Mouse (Mus musculus) left cerebral cortex, postnatal 10 days (tissue): ENCODE results near the gene Cops2. TPM values are rescaled to one million over a fixed set of nuclear protein-coding genes. Genes with fewer than 3 reads are reported as not detected.
A peak's percentile ranks its signal among the peaks of the same experiment; 100 is the strongest.

Experiments used
- DNase-seq, 2 experiments: peaks; one replicate each; pipeline ENCODE4 v3.0.0; 2021 to 2022; ENCODE audit warnings: low spot score in 2 of 2, mixed read lengths in 1 of 2; ENCODE audit errors: extremely low spot score in 1 of 2
- intact Hi-C: fragments of 180-260 bp; cut with DNase I; formaldehyde crosslinking; loops from one replicate; pipeline ENCODE4 v1.15.1; 2025
- total RNA-seq, 2 experiments: library from RNA; stranded (reverse); gene quantifications; 2 replicates each; pipeline ENCODE4 v1.2.3; 2021

Gene Cops2
- total RNA-seq = 100 to 1,000 TPM; 102 to 114 TPM

DNA sequence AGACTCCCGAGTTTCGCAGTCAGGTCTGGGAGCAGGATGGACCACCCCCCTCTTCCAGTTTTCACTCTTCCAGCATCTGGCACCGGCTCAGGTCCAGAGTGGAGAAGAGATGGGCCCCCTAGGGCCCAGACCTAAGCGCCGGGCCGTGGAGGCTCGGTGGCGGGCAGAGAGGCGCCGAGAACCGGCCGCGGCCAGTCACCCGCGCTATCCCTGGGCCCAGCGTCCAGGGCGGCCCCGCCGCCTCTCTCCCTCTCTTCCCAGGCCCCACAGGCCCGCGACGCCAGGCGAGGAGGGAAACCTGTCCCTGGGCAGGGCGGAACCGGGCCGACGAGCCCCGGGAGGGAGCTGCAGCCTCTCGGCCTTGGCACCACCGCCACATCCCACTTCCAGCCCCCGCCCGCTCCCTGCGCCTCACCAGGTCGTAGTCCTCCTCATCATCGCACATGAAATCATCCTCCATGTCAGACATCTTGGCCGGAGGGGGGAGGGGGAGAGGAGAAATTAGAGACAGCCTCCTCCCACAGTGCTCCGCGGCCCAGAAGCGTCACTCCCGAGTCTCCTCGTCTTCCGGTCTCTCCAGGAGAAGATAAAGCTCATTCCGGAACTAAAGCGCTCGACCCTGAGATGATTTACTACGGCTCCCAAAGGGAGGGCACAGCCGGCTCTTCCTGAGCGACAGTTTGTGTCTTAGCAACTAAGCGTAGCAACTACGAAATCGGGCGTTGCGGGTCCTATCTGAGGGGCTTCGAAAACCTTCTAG lies at the start of gene Cops2, which contains the start of gene Galk2:
Gene Cops2 (minus strand): TSS at position 619 of the 760 bp plus-strand sequence.
Gene Galk2 (plus strand): TSS at position 589 of the 760 bp plus-strand sequence.
- intact Hi-C loops = no loop called here
- peak; percentile 95 to 96 for DNase-seq

DNA sequence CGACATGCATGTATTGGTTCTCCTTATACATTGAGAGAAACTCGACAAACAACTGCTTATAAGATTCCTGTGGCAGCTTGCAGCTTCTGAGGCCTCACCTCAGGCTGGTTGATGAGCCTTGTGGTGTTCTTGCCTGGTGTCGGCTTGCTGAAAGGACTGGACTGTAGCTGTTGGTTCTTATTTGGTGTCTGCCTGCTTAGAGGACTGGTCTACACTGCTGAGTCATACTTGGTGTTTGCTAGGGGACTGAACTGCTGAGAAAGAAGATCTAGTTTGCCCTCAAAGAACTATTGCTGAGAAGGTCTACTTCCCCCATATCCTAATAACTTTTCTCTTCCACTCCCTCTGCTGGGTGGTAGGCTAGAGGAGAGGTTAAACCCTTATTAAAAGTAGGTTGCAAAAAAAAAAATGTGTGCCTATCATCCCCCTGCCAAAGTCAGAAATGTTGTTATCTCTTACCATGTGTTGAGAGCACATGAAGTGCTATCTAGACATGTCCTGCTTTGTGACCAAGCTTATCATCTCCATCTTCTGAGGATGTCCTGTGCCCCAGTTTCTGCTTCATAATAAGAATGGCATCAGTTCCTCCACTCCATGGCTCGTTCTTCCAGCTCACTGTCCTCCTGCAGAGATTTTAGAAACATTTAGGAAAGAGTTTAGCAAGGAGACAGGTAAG lies 48.8 kb upstream of the Cops2 start:
- intact Hi-C loops = loop anchor here (10.0 kb wide), 1 partner anchor 347 kb away; no protein-coding TSS in a partner anchor
- no peak for DNase-seq

DNA sequence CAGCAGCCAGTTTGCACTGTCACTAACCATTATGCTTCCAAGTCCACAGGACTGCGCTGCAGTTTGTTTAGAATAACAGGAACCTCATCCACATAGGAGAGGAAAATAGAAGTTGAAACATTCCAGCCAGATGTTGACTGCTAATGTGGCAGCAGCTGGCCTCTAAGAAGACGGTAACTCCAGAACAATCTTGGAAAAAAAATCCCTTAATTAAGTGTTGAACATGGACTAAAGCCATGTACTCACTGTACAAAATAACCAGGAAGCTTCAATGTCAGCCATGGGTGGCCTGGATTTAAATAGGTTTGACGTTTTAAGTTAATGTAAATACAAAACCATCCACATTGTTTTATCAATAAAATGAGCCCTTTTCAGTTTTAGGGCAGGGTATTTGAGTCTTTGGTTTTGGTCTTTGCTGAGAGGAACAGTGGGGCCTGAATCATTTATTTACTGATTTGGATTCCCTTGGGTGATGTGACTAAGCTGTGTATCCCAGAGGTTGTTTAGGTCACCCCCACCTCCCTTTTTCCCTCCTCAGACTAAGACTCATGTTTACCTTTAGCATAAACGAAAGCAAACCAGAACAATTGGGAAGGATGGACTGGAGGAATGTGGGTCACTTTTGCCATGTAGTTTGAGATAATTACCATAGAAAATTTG lies 47.6 kb upstream of the Cops2 start:
- intact Hi-C loops = loop anchor here (10.0 kb wide), 1 partner anchor 348 kb away; no protein-coding TSS in a partner anchor
- no peak for DNase-seq

DNA sequence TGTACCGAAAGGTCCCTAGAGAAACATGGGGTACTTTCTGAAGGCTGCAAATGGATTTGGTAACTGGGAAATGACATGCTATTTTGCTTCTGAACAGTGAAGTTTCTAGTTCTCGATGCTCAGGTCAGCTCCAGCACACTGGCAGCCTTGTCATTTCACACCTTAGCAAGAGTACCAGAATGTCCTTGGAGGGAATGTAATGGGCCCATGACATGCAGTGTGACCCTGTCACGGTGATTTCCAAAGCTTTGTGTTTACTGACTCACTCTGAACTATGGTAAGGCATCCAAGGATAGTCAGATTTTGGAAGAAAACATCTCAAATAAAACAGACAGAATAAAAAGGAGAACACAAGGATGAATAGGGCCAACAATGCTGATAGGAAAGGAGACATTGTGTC lies 42.5 kb upstream of the Cops2 start:
- intact Hi-C loops = loop anchor here (10.0 kb wide), 1 partner anchor 353 kb away; no protein-coding TSS in a partner anchor

DNA sequence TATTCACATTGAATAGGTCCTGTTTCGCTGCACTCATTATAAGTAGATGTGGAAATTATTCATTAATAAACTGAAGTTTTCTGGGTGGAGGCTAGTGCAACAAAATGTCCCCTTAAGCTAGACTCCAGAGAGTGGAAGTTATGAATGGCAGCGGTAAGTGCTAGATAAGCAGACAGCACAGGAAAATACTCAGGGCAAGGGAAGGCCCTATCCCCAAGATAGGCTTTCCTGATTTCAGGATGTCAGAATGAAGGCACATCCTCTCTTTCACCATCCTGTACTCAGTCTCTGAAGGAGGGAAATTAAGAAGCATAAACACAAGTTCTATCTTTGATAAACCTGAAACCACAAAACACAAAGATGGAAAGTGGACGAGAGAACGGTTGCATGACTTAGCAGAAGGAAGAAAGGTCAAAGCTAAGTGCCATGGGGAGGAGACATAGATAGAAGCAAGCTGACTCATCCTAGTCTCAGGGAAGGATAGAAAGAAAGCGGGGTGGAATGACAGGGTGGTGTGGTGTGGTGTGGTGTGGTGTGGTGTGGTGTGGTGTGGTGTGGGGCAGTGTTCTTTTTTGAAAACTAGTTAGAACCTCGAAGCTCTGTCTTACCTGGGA lies 42.0 kb upstream of the Cops2 start:
- intact Hi-C loops = loop anchor here (10.0 kb wide), 1 partner anchor 354 kb away; no protein-coding TSS in a partner anchor
- no peak for DNase-seq

More for the DNA sequence above, 42.5 kb upstream of the Cops2 start:
- no peak for DNase-seq

DNA sequence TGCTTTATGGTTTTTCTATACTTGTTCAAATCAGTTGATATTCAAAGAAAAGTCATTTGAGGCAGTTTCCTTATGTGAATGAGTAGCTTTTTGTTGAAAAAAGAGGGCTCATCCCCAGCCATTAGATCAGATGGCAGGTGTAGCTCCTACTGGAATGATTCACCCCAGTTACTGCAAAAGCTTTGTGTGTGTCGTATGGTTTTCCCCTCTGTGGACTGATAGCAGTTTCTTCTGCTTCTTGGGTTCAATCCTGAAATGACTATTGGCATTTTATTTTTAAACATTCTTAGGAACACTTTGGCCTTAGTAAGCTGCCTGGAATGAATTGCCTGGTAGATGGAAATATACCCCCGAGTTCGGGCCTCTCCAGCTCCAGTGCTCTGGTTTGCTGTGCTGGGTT lies 37.4 kb upstream of the Cops2 start:
- DNase-seq = no peak
- intact Hi-C loops = no loop called here

DNA sequence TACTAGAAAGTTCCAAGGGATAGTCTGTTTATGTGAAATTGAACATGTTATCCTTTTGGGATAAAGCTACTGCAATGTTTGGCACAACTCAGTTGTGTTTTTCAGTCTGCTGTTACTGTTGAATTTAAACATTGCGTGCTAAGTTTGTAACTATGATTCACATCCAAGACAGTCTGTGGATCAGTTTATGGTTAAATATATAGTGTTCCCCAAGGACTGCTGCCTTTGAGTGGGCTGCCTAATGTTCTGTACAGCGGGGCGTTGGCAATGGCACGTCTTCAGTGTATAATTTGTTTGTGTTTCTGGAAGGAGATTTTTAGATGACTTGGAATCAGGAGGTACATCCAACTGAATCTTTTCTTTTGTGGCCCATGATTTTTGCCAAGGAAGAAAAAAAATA lies 36.2 kb upstream of the Cops2 start:
- DNase-seq = no peak
- intact Hi-C loops = no loop called here

DNA sequence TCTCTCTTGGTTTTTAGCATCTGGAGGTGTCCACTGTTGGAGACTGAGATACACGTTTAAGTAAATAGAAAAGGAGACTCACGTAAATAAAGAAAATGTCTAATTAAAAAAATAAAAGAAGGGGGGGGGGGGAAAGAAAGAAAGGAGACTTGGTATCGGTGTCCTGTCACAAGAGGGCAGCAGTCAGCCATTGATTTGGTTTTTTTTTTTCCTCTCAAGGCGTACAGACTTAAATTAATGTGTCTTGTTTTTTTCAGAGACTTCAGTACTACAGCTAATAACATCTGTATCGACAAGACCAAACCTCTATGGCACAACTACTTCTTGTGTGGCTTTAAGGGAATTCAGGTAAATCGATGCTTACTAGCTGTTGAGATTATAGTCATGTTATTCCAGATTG lies 34.2 kb upstream of the Cops2 start:
- intact Hi-C loops = loop anchor here (5.0 kb wide), 1 partner anchor 139 kb away; the partner anchor contains the start of gene Fgf7
- DNase-seq = peak in 1 of 2 experiments; percentile 32

DNA sequence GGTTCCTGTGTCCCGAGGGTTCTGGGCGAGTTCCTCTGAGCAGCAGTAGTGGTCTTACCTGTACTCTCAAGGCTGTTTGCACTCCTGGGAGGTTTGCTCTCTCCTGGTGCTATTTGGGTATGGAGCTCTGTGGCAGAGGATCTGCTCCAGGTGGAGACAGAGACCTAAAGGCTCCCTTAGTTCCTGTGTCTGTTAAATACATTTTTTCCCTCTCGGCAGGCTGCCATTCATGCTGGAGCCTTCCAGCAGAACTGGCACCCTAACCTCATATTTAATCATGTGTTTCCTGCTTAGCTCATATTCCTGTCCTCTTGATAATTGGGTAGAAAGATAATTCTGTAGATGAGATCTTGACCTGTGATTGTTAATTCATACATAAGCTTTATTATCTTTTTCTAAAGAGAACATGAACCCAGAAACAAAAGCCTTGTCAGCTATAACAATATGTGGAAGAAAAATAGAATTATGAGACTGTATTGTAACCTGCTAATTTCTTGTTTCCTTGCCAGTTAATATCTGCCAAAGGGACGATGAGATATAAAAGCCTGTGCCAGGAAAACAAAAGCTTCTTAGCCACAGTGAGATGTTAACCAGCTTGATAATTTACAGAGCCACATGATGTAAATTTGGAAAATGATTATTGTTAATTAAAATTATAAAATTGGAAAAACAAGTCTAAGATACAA lies 27.1 kb upstream of the Cops2 start:
- intact Hi-C loops = no loop called here
- no peak for DNase-seq

DNA sequence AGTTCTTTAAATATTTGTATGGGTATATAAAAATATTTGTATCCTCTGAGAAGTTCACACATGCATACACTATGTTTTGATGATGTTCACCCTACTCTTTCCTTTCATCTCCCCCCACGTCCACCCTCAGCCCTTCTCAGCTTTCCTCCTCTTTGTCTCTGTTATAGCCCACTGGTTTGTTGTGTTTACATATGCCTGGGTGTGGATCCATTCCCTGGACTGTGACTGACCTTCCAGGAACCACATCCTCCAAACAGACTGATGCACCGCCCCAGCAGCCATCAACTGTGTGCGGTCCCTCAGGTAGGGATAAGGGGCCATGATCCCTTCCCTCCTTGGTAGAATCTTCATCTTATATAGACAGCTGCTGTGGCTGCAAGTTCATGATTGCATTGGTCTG lies 11.2 kb upstream of the Cops2 start:
- DNase-seq = no peak
- intact Hi-C loops = no loop called here

DNA sequence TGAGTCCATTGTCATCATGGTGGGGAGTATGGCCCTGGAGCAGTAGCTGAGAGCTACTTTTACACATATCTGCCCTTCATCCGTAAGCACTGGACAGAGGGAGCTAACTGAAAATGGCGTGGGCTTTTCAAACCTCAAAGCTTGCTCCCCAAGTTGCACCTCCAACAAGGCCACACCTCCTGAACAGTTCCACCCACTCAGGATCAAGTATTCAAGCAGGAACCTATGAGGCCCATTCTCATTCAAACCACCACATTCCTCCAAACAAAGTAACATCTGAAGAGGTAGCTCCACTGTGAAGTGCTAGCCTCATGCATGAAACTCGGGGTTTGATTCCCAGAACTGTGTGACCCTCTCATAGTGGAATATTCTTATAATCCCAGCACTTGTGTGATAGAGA lies 9.4 kb upstream of the Cops2 start:
- intact Hi-C loops = no loop called here
- no peak for DNase-seq

DNA sequence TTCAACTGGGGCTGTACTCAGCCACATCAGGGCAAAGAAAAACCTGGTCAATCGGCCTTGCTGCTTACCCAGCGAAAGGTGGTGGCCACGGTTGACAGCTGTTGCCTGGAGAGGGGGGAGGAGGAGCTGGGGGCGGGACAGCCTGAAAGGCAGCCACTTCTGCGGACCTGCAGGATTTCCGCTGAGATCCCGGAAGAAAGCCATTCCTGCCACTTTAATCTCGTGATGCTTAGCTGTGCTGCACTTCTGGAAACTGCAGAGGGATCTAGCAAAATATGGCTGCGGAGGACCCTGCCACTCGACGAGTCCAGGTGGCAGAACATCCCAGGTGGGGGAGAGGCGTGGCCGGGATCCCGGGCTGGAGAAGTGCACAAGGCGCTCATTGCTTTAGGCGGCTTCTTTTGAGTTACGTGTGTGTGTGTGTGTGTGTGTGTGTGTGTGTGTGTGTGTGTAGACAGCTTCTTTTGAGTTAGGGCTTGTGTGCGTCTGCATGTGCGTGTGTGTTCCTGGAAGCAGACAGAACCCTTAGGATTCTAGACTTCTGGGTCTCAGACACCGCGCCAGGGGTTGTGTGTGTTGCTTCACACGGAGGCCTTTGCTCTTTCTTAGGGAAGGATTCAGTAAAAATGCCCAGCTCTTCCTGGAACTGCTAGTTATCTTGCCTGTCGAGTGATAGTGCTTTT lies 7.3 kb upstream of the Cops2 start:
- intact Hi-C loops = no loop called here
- DNase-seq = peak; percentile 34 to 81

DNA sequence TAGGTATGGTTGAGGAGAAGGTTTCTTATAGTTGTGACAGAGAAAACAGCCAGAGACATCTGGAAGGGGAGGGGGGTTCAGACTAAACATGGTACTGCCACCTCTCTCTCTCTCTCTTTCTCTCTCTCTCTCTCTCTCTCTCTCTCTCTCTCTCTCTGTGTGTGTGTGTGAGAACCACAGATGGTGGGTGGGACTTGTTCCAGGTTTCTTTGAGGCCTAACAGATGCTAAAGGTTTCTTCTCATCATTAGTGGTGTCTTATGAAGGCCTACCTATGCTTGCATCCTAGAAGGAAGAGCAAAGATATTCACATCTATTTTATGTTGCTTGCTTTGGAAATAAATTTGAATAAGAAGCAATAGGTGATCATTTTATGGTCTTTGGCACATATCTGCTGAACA lies 6.6 kb upstream of the Cops2 start:
- no peak for DNase-seq
- intact Hi-C loops = no loop called here

DNA sequence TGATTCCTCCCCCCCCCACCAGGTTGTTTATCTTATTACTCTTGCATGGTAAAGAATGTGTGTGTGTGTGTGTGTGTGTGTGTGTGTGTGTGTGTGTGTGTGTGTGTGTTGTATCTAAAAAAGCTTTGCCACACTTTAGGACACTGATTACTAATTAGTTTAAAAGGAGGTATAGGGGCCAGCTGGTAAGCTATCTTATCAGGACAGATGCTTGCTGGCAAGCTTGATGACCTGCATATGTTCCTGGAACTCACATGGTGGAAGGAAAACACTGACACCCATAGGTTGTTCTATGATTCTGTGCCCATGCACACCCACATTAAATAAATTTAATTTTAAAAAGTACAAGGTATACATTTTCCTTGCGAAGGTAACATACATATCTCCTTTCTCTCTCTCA lies 5.6 kb upstream of the Cops2 start:
- no peak for DNase-seq
- intact Hi-C loops = no loop called here

DNA sequence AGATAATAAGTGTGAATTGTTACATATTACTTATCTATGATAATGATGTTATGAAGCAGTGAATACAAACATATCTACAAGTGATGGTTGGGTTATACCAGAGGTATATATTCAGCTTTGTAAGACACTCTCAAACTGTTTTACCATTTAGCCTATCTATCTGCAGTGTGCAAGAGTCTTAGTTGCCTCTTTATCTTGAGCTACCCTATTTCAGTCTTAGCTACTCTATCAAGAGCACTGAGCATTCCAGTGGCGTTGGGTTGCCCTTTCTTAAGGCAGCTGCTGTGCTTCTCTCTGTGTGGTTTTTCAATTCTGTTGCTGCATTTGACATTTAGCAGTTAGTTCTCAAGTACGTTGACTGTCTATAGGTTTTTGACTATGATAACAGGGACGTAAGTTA lies 4.9 kb upstream of the Cops2 start:
- DNase-seq = no peak
- intact Hi-C loops = no loop called here

DNA sequence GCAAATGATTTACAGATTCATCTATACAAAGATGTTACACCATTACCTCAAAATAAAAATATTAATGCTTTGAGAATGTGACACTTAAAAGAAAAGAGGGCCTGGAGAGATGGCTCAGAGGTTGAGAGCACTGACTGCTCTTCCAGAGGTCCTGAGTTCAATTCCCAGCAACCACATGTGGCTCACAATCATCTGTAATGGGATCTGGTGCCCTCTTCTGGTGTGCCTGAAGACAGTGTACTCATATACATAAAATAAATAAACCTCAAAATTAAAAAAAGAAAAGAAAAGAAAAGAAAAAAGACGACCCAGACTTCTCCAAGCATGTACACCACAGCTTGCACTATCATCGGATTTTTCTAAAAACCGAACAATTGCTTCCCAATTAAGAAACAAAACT lies 1.2 kb downstream of the Cops2 start:
- intact Hi-C loops = no loop called here
- DNase-seq = no peak

DNA sequence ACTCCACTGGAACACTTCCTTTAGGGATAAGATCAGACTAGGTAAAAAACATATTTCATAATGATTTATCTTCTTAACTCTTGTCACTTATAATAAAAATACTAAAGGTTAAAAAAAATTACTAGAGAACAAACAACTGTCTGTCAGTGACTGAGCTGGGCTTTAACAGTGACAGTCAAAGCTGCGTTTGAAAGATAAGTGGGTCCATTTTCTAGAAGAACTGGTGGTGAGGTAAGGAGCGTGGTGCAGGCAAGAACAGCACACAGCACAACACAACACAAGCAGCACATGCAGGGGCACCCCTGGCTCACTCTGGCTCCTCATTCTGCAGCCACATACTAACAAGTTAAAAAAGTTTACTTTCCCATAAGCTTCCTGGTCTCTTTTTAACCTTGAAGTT lies 7.7 kb downstream of the Cops2 start:
- no peak for DNase-seq
- intact Hi-C loops = no loop called here

DNA sequence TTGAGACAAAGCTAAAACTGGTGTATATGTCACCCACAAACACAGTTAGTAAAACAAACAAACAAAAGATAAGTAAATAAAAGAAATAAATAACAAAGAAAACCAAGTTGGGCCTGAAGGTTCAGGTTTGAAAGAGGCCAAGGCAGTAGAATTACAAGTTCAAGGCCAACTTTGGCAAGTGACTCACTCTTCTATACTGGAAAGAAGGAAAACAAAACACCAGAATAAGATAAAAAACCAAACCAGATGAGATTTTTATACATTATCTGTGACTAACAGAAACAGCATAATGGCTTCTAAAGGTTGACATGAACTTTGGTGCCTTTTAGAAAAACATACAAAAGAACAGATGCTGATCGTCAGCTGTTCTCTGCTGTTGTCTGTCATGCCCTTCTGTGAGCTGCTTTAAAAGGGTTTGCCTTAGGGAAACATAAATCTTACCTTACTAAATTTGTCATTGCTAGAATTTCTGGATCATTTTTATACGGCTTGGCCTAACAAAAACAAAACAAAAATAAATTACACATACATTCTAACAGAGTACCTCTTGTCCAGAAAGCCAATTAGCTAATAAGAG lies 20.1 kb downstream of the Cops2 start:
- no peak for DNase-seq
- intact Hi-C loops = no loop called here
